In genomic region chr11:54905086-54905485, GRCm38 (mm10) we compare ENCODE assay signal across 19 mouse cellular contexts. TPM values are rescaled to one million over a fixed set of nuclear protein-coding genes. Genes with fewer than 3 reads are reported as not detected.
A peak's percentile ranks its signal among the peaks of the same experiment; 100 is the strongest.
DNase-seq lines count a peak whose midpoint lies in the region; ATAC-seq and TF ChIP-seq lines count a peak whose summit lies in the region.
"Had no signal": no experiment of that assay in that cellular context is flagged by ENCODE, and none has a peak within 500 bp of the region (broad histone marks: within the 10 kb centered on the region; RNA-seq: fewer than 3 reads in every experiment).

No protein-coding gene starts in this region.

- peaks cover 3% of the 10 kb centered on the region for H3K4me1 ChIP-seq in heart, adult 2 months (ENCODE audit: control insufficient read depth, insufficient read depth, low read length)
- peaks cover 37% of the 10 kb centered on the region for H3K4me1 ChIP-seq in heart, embryonic 15.5 days (replicated peaks)
- H3K4me1 ChIP-seq in kidney, postnatal 0 days (replicated peaks; ENCODE audit: insufficient read depth, low read length) = 0 out of 2 replicates have a peak, but pooled peaks cover 4% of the 10 kb centered on the region
- peaks cover 3% of the 10 kb centered on the region; the same call in 1 of the 2 replicates for H3K4me1 ChIP-seq in stomach, postnatal 0 days (replicated peaks; ENCODE audit: control insufficient read depth, insufficient read depth)

- no peak for TF ChIP-seq POLR2A in heart, adult 2 months (IDR thresholded peaks at IDR 0.05; ENCODE audit: insufficient read depth, low read depth, low read length)

- 87% methylated on average over 3 of the region's 3 CpGs for WGBS in heart, adult 2 months
- 89% methylated on average over 3 of the region's 3 CpGs for WGBS in heart, embryonic 15.5 days
- WGBS in kidney, postnatal 0 days = 89% methylated on average over 3 of the region's 3 CpGs
- 84% methylated on average over 3 of the region's 3 CpGs for WGBS in stomach, postnatal 0 days

- no peak overlapping the region for H3K4me2 ChIP-seq in heart, embryonic 15.5 days
- H3K4me2 ChIP-seq in kidney, postnatal 0 days (ENCODE audit: low read length) = no peak overlapping the region
- no peak overlapping the region for H3K4me2 ChIP-seq in stomach, postnatal 0 days (replicated peaks; ENCODE audit: low read depth)
- H3K4me2 ChIP-seq: embryonic facial prominence, embryonic 12.5 days; midbrain, embryonic 13.5 days had no signal

- no peaks in the 10 kb centered on the region for H3K36me3 ChIP-seq in heart, adult 2 months (ENCODE audit: control insufficient read depth, insufficient read depth, low read length)
- peaks cover 14% of the 10 kb centered on the region; the same call in 1 of the 2 replicates for H3K36me3 ChIP-seq in heart, embryonic 15.5 days
- peaks cover 3% of the 10 kb centered on the region; the same call in 1 of the 2 replicates for H3K36me3 ChIP-seq in kidney, postnatal 0 days (ENCODE audit: insufficient read depth, low read length)
- H3K36me3 ChIP-seq in stomach, postnatal 0 days (ENCODE audit: control insufficient read depth, insufficient read depth, low read length) = no peaks in the 10 kb centered on the region

- no peaks in the 10 kb centered on the region for H3K27me3 ChIP-seq in heart, adult 2 months (ENCODE audit: control insufficient read depth, insufficient read depth, low read length)
- H3K27me3 ChIP-seq in heart, embryonic 15.5 days = no peaks in the 10 kb centered on the region
- no peaks in the 10 kb centered on the region for H3K27me3 ChIP-seq in kidney, postnatal 0 days (ENCODE audit: insufficient read depth, low read length)
- H3K27me3 ChIP-seq in stomach, postnatal 0 days (ENCODE audit: control insufficient read depth, insufficient read depth, low read length) = no peaks in the 10 kb centered on the region
- H3K27me3 ChIP-seq: embryonic facial prominence, embryonic 12.5 days; lung, embryonic 15.5 days; midbrain, embryonic 13.5 days; Patski had no signal

- no peak overlapping the region for H3K9ac ChIP-seq in heart, adult 2 months (ENCODE audit: low read depth, low read length)
- no peak overlapping the region for H3K9ac ChIP-seq in heart, embryonic 15.5 days
- no peak overlapping the region for H3K9ac ChIP-seq in kidney, postnatal 0 days (ENCODE audit: low read depth, low read length)
- H3K9ac ChIP-seq in stomach, postnatal 0 days (ENCODE audit: low read length) = no peak overlapping the region
- H3K9ac ChIP-seq: embryonic facial prominence, embryonic 12.5 days; liver, embryonic 14.5 days; lung, embryonic 15.5 days; midbrain, embryonic 13.5 days had no signal

- DNase-seq in heart, adult 2 months = no peak
- DNase-seq in heart, adult 18-20 months = no peak
- no peak for DNase-seq in heart, postnatal 10 days
- no peak for DNase-seq in kidney, postnatal 0 days (ENCODE audit: low spot score)
- no peak for DNase-seq in kidney, postnatal 25 days
- DNase-seq in stomach, postnatal 0 days (ENCODE audit: low spot score) = no peak
- DNase-seq: cerebellum, adult 11-12 months; cerebellum, adult 9-11 months; gastrocnemius, postnatal 36 days; liver had no signal

- H3K27ac ChIP-seq in heart, adult 2 months = peak overlapping the region; percentile 67
- peak overlapping the region; percentile 41; the same call in 1 of the 2 replicates for H3K27ac ChIP-seq in heart, embryonic 15.5 days
- H3K27ac ChIP-seq in kidney, postnatal 0 days = peak overlapping the region; percentile 60; the same call in 1 of the 2 replicates
- H3K27ac ChIP-seq in stomach, postnatal 0 days (replicated peaks) = peak overlapping the region; percentile 18; the same call in 1 of the 2 replicates
- H3K27ac ChIP-seq: embryonic facial prominence, embryonic 12.5 days; liver, embryonic 14.5 days; lung, embryonic 15.5 days; midbrain, embryonic 13.5 days had no signal

- no peak for TF ChIP-seq CTCF in heart, adult 2 months (IDR thresholded peaks at IDR 0.05)
- TF ChIP-seq CTCF in kidney, postnatal 0 days (IDR thresholded peaks at IDR 0.05; ENCODE audit: low read depth) = no peak
- TF ChIP-seq CTCF in stomach, postnatal 0 days (IDR thresholded peaks at IDR 0.05; ENCODE audit: low read depth) = no peak

- no peak for TF ChIP-seq EP300 in heart, adult 2 months (IDR thresholded peaks at IDR 0.05; ENCODE audit: insufficient read depth, low read depth, low read length)
- TF ChIP-seq EP300 in stomach, postnatal 0 days (optimal IDR thresholded peaks at IDR 0.05) = no peak

- no peak overlapping the region for H3K4me3 ChIP-seq in heart, adult 2 months
- H3K4me3 ChIP-seq in heart, embryonic 15.5 days = no peak overlapping the region
- H3K4me3 ChIP-seq in kidney, postnatal 0 days (replicated peaks; ENCODE audit: low read depth, low read length) = no peak overlapping the region
- no peak overlapping the region for H3K4me3 ChIP-seq in stomach, postnatal 0 days (ENCODE audit: low read depth, low read length)
- H3K4me3 ChIP-seq: embryonic facial prominence, embryonic 12.5 days; lung, embryonic 15.5 days; megakaryocyte, embryonic 14.5 days; midbrain, embryonic 13.5 days had no signal

- no peaks in the 10 kb centered on the region for H3K79me2 ChIP-seq in heart, adult 2 months (replicated peaks; ENCODE audit: control insufficient read depth, insufficient read depth, low read length)

- no peaks in the 10 kb centered on the region for H3K9me3 ChIP-seq in heart, embryonic 15.5 days (replicated peaks)
- H3K9me3 ChIP-seq in kidney, postnatal 0 days (replicated peaks; ENCODE audit: low read length) = no peaks in the 10 kb centered on the region
- H3K9me3 ChIP-seq in stomach, postnatal 0 days (ENCODE audit: control insufficient read depth, low read length) = no peaks in the 10 kb centered on the region
- H3K9me3 ChIP-seq: embryonic facial prominence, embryonic 12.5 days; lung, embryonic 15.5 days; megakaryocyte, embryonic 14.5 days; midbrain, embryonic 13.5 days had no signal

- ATAC-seq in heart, embryonic 15.5 days (replicated peaks; ENCODE audit: insufficient number of reproducible peaks, insufficient read depth, low FRiP score, low read depth) = no peak
- no peak for ATAC-seq in kidney, postnatal 0 days (replicated peaks; ENCODE audit: low FRiP score, low read depth)
- ATAC-seq in stomach, postnatal 0 days (ENCODE audit: low FRiP score, low TSS enrichment) = no peak
- ATAC-seq: hindbrain, embryonic 16.5 days; midbrain, embryonic 13.5 days had no signal

- intact Hi-C loops in heart, adult 2 months (cut with DNase I) = no loop called here
- intact Hi-C loops in heart, postnatal 10 days (cut with DNase I) = no loop called here

RNA-seq across cellular contexts. Expression of gene Gpx3, which starts 2.8 kb away (rescaled TPM):
- total RNA-seq in heart, adult 2 months (2021) = 100 to 1,000 TPM; 219 to 246 TPM
- 362 and 401 TPM in 2 replicates for polyA plus RNA-seq in heart, adult 2 months (2012; rRNA removed)
- total RNA-seq in heart, adult 18-20 months (2021) = 100 to 1,000 TPM; 206 to 329 TPM
- polyA plus RNA-seq in heart, embryonic 15.5 days (2015; fragmentation: Nextera tagmentation; extraction: Ambion mirVana) = 751 and 850 TPM in 2 replicates
- total RNA-seq in heart, postnatal 10 days (2021) = 100 to 1,000 TPM; 102 to 159 TPM
- polyA plus RNA-seq in kidney, postnatal 0 days (2015; fragmentation: Nextera tagmentation; extraction: Ambion mirVana) = 1,362 and 1,474 TPM in 2 replicates
- polyA plus RNA-seq in stomach, postnatal 0 days (2015; fragmentation: Nextera tagmentation; extraction: Ambion mirVana) = 185 and 206 TPM in 2 replicates
- total RNA-seq: monocyte, adult 5-6 weeks had no signal

RNA-seq across cellular contexts. Expression of gene Hint1, which starts 38.9 kb away (rescaled TPM):
- total RNA-seq in heart, adult 2 months (2021) = 100 to 1,000 TPM; 258 to 297 TPM
- 477 and 498 TPM in 2 replicates for polyA plus RNA-seq in heart, adult 2 months (2012; rRNA removed)
- total RNA-seq in heart, adult 18-20 months (2021) = 100 to 1,000 TPM; 303 to 309 TPM
- polyA plus RNA-seq in heart, embryonic 15.5 days (2015; fragmentation: Nextera tagmentation; extraction: Ambion mirVana) = 497 and 753 TPM in 2 replicates
- 100 to 1,000 TPM; 304 to 309 TPM for total RNA-seq in heart, postnatal 10 days (2021)
- 1,015 and 1,085 TPM in 2 replicates for polyA plus RNA-seq in kidney, postnatal 0 days (2015; fragmentation: Nextera tagmentation; extraction: Ambion mirVana)
- polyA plus RNA-seq in stomach, postnatal 0 days (2015; fragmentation: Nextera tagmentation; extraction: Ambion mirVana) = 745 and 824 TPM in 2 replicates

RNA-seq across cellular contexts. Expression of gene Lyrm7, which starts 44.4 kb away (rescaled TPM):
- total RNA-seq in heart, adult 2 months (2021) = 10 to 100 TPM; 38.6 to 40.1 TPM
- polyA plus RNA-seq in heart, adult 2 months (2012; rRNA removed) = 11.1 and 20.0 TPM in 2 replicates
- total RNA-seq in heart, adult 18-20 months (2021) = 10 to 100 TPM; 30.9 to 34.4 TPM
- polyA plus RNA-seq in heart, embryonic 15.5 days (2015; fragmentation: Nextera tagmentation; extraction: Ambion mirVana) = 17.5 and 24.7 TPM in 2 replicates
- total RNA-seq in heart, postnatal 10 days (2021) = 10 to 100 TPM; 24.4 to 27.0 TPM
- polyA plus RNA-seq in kidney, postnatal 0 days (2015; fragmentation: Nextera tagmentation; extraction: Ambion mirVana) = 7.3 and 7.7 TPM in 2 replicates
- polyA plus RNA-seq in stomach, postnatal 0 days (2015; fragmentation: Nextera tagmentation; extraction: Ambion mirVana) = 4.5 and 4.8 TPM in 2 replicates

RNA-seq across cellular contexts. Expression of gene Tnip1, which starts 57.6 kb away (rescaled TPM):
- 10 to 100 TPM; 25.9 to 34.4 TPM for total RNA-seq in heart, adult 2 months (2021)
- 26.6 and 31.9 TPM in 2 replicates for polyA plus RNA-seq in heart, adult 2 months (2012; rRNA removed)
- total RNA-seq in heart, adult 18-20 months (2021) = 10 to 100 TPM; 26.7 to 32.7 TPM
- polyA plus RNA-seq in heart, embryonic 15.5 days (2015; fragmentation: Nextera tagmentation; extraction: Ambion mirVana) = 20.3 and 24.3 TPM in 2 replicates
- 10 to 100 TPM; 33.4 to 37.1 TPM for total RNA-seq in heart, postnatal 10 days (2021)
- 17.5 and 20.3 TPM in 2 replicates for polyA plus RNA-seq in kidney, postnatal 0 days (2015; fragmentation: Nextera tagmentation; extraction: Ambion mirVana)
- polyA plus RNA-seq in stomach, postnatal 0 days (2015; fragmentation: Nextera tagmentation; extraction: Ambion mirVana) = 14.7 and 15.5 TPM in 2 replicates
